Mouse (Mus musculus) frontal cortex, adult (tissue): ENCODE data around the gene Gm10282.

Experiments
- ATAC-seq: cut with Nextera tagmentation; 2 replicates; pipeline ENCODE4 v1.9.2; 2017; ENCODE audit warnings: mild to moderate bottlenecking, moderate library complexity, mixed read lengths; ENCODE audit not compliant: low TSS enrichment

Gene Gm10282

GRCm38 (mm10) chr8:72261431-72261830, 43.6 kb downstream of the Gm10282 start:
- no peak for ATAC-seq

GRCm38 (mm10) chr8:72261019-72261418, 44.0 kb downstream of the Gm10282 start:
- 0 out of 2 replicates have a peak, but pooled peaks have one; percentile 28 for ATAC-seq

- ATAC-seq = no peak
These were observed 44.5 kb downstream of the Gm10282 start for GRCm38 (mm10) chr8:72260585-72260984.

GRCm38 (mm10) chr8:72259862-72260261, 45.2 kb downstream of the Gm10282 start:
- no peak for ATAC-seq

GRCm38 (mm10) chr8:72257902-72258238, 47.2 kb downstream of the Gm10282 start:
- ATAC-seq = no peak

GRCm38 (mm10) chr8:72257171-72257901, 47.7 kb downstream of the Gm10282 start:
- ATAC-seq = no peak
